Mouse (Mus musculus) erythroblast, adult 5-6 weeks (primary cell): ENCODE results near the gene Ndufs7. TPM values are rescaled to one million over a fixed set of nuclear protein-coding genes. Genes with fewer than 3 reads are reported as not detected.

Experiments used
- ATAC-seq: replicated peaks from 2 replicates; pipeline ENCODE4 v1.8.0; 2016; ENCODE audit warnings: moderate number of reproducible peaks, mild to moderate bottlenecking, moderate TSS enrichment, inconsistent platforms; ENCODE audit not compliant: poor library complexity, low FRiP score, severe bottlenecking
- total RNA-seq, 2 experiments: library from RNA; stranded (forward) in 1 of 2; stranded (reverse) in 1 of 2; fragments of 150-400 nt in 1 of 2; fragments of 200-764, 138-1000 nt in 1 of 2; gene quantifications; 2 replicates each; pipeline versions ENCODE4 v1.2.3 to v1.2.4; 2015 to 2017; ENCODE audit warnings: low replicate concordance in 2 of 2

Gene Ndufs7
- total RNA-seq, 2 experiments from 2014 or later = 14.2 to 25.7 TPM

DNA sequence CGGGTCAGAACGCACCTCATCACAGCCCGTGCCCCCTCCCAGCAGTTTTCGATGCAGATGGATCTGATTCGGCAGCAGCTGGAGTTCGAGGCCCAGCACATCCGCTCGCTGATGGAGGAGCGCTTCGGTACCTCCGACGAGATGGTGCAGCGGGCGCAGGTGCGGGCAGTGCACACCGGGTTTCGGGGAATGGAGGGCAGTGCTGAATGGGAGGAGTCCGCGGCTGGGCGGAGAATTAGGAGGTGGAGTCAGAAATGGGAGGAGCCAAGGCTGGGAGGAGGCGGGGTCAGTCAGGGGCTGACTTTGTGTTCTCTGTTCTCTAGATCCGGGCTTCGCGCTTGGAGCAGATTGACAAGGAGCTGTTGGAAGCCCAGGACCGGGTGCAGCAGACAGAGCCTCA, 55.9 kb downstream of the Ndufs7 start:
- ATAC-seq = peak; percentile 63

Other genes starting within 250 kb of the Ndufs7 start
- gene Arhgap45, start 232.5 kb upstream of the Ndufs7 start, total RNA-seq (2015; ENCODE audit: low replicate concordance) = 23.1 and 31.6 TPM in 2 replicates
- 28.6 and 35.8 TPM in 2 replicates for gene Arhgap45, start 232.5 kb upstream of the Ndufs7 start, total RNA-seq (2017; ENCODE audit: low replicate concordance)
- gene Polr2e, start 209.3 kb upstream of the Ndufs7 start, total RNA-seq (2015; ENCODE audit: low replicate concordance) = 23.6 and 33.4 TPM in 2 replicates
- 4.5 and 9.9 TPM in 2 replicates for gene Polr2e, start 209.3 kb upstream of the Ndufs7 start, total RNA-seq (2017; ENCODE audit: low replicate concordance)
- gene Gpx4, start 202.0 kb upstream of the Ndufs7 start, total RNA-seq (2015; ENCODE audit: low replicate concordance) = 108 and 169 TPM in 2 replicates
- 96.3 and 123 TPM in 2 replicates for gene Gpx4, start 202.0 kb upstream of the Ndufs7 start, total RNA-seq (2017; ENCODE audit: low replicate concordance)
- gene Sbno2, start 143.6 kb upstream of the Ndufs7 start, total RNA-seq (2015; ENCODE audit: low replicate concordance) = 9.2 and 12.5 TPM in 2 replicates
- 17.1 and 20.9 TPM in 2 replicates for gene Sbno2, start 143.6 kb upstream of the Ndufs7 start, total RNA-seq (2017; ENCODE audit: low replicate concordance)
- gene Stk11, start 133.3 kb upstream of the Ndufs7 start, total RNA-seq (2015; ENCODE audit: low replicate concordance) = 47.7 and 60.0 TPM in 2 replicates
- 152 and 195 TPM in 2 replicates for gene Stk11, start 133.3 kb upstream of the Ndufs7 start, total RNA-seq (2017; ENCODE audit: low replicate concordance)
- gene Atp5d, start 110.5 kb upstream of the Ndufs7 start, total RNA-seq (2015; ENCODE audit: low replicate concordance) = 43.3 and 48.8 TPM in 2 replicates
- gene Atp5d, start 110.5 kb upstream of the Ndufs7 start, total RNA-seq (2017; ENCODE audit: low replicate concordance) = 12.1 and 17.3 TPM in 2 replicates
- not detected in 2 replicates for gene Cbarp, start 108.3 kb upstream of the Ndufs7 start, total RNA-seq (2015; ENCODE audit: low replicate concordance)
- not detected in 2 replicates for gene Cbarp, start 108.3 kb upstream of the Ndufs7 start, total RNA-seq (2017; ENCODE audit: low replicate concordance)
- 5.0 and 7.7 TPM in 2 replicates for gene Midn, start 100.8 kb upstream of the Ndufs7 start, total RNA-seq (2015; ENCODE audit: low replicate concordance)
- gene Midn, start 100.8 kb upstream of the Ndufs7 start, total RNA-seq (2017; ENCODE audit: low replicate concordance) = 3.9 and 7.4 TPM in 2 replicates
- gene Cirbp, start 83.1 kb upstream of the Ndufs7 start, total RNA-seq (2015; ENCODE audit: low replicate concordance) = 3.6 and 3.7 TPM in 2 replicates
- gene Cirbp, start 83.1 kb upstream of the Ndufs7 start, total RNA-seq (2017; ENCODE audit: low replicate concordance) = 14.6 and 16.3 TPM in 2 replicates
- gene 1600002K03Rik, start 76.2 kb upstream of the Ndufs7 start, total RNA-seq (2015; ENCODE audit: low replicate concordance) = 7.5 TPM in 1 of 2 replicates, not detected in the other
- 5.9 TPM in 1 of 2 replicates, not detected in the other for gene 1600002K03Rik, start 76.2 kb upstream of the Ndufs7 start, total RNA-seq (2017; ENCODE audit: low replicate concordance)
- not detected in 2 replicates for gene Efna2, start 69.6 kb upstream of the Ndufs7 start, total RNA-seq (2015; ENCODE audit: low replicate concordance)
- not detected in 2 replicates for gene Efna2, start 69.6 kb upstream of the Ndufs7 start, total RNA-seq (2017; ENCODE audit: low replicate concordance)
- 1.3 and 4.4 TPM in 2 replicates for gene Mum1, start 22.7 kb upstream of the Ndufs7 start, total RNA-seq (2015; ENCODE audit: low replicate concordance)
- 14.7 and 24.0 TPM in 2 replicates for gene Mum1, start 22.7 kb upstream of the Ndufs7 start, total RNA-seq (2017; ENCODE audit: low replicate concordance)
- not detected in 2 replicates for gene Gamt, start 11.9 kb downstream of the Ndufs7 start, total RNA-seq (2015; ENCODE audit: low replicate concordance)
- 0.77 TPM in 1 of 2 replicates, not detected in the other for gene Gamt, start 11.9 kb downstream of the Ndufs7 start, total RNA-seq (2017; ENCODE audit: low replicate concordance)
- gene Dazap1, start 12.4 kb downstream of the Ndufs7 start, total RNA-seq (2015; ENCODE audit: low replicate concordance) = 13.8 and 17.1 TPM in 2 replicates
- 29.8 and 35.3 TPM in 2 replicates for gene Dazap1, start 12.4 kb downstream of the Ndufs7 start, total RNA-seq (2017; ENCODE audit: low replicate concordance)
- 509 and 541 TPM in 2 replicates for gene Rps15, start 43.3 kb downstream of the Ndufs7 start, total RNA-seq (2015; ENCODE audit: low replicate concordance)
- gene Rps15, start 43.3 kb downstream of the Ndufs7 start, total RNA-seq (2017; ENCODE audit: low replicate concordance) = 422 and 457 TPM in 2 replicates
- not detected in 2 replicates for gene Apc2, start 46.9 kb downstream of the Ndufs7 start, total RNA-seq (2015; ENCODE audit: low replicate concordance)
- gene Apc2, start 46.9 kb downstream of the Ndufs7 start, total RNA-seq (2017; ENCODE audit: low replicate concordance) = 0.09 and 0.14 TPM in 2 replicates
- 6.1 and 12.7 TPM in 2 replicates for gene 2310011J03Rik, start 71.4 kb downstream of the Ndufs7 start, total RNA-seq (2015; ENCODE audit: low replicate concordance)
- gene 2310011J03Rik, start 71.4 kb downstream of the Ndufs7 start, total RNA-seq (2017; ENCODE audit: low replicate concordance) = 3.5 and 3.7 TPM in 2 replicates
- gene Pcsk4, start 80.4 kb downstream of the Ndufs7 start, total RNA-seq (2015; ENCODE audit: low replicate concordance) = 1.0 TPM in 1 of 2 replicates, not detected in the other
- gene Pcsk4, start 80.4 kb downstream of the Ndufs7 start, total RNA-seq (2017; ENCODE audit: low replicate concordance) = not detected in 2 replicates
- gene Reep6, start 80.8 kb downstream of the Ndufs7 start, total RNA-seq (2015; ENCODE audit: low replicate concordance) = 1.7 and 6.0 TPM in 2 replicates
- 2.0 and 4.5 TPM in 2 replicates for gene Reep6, start 80.8 kb downstream of the Ndufs7 start, total RNA-seq (2017; ENCODE audit: low replicate concordance)
- 0.21 and 0.77 TPM in 2 replicates for gene Adamtsl5, start 99.3 kb downstream of the Ndufs7 start, total RNA-seq (2015; ENCODE audit: low replicate concordance)
- gene Adamtsl5, start 99.3 kb downstream of the Ndufs7 start, total RNA-seq (2017; ENCODE audit: low replicate concordance) = 0.17 TPM in 1 of 2 replicates, not detected in the other
- gene Plk5, start 107.3 kb downstream of the Ndufs7 start, total RNA-seq (2015; ENCODE audit: low replicate concordance) = not detected in 2 replicates
- not detected in 2 replicates for gene Plk5, start 107.3 kb downstream of the Ndufs7 start, total RNA-seq (2017; ENCODE audit: low replicate concordance)
- gene Mex3d, start 138.5 kb downstream of the Ndufs7 start, total RNA-seq (2015; ENCODE audit: low replicate concordance) = 1.5 TPM in 1 of 2 replicates, not detected in the other
- gene Mex3d, start 138.5 kb downstream of the Ndufs7 start, total RNA-seq (2017; ENCODE audit: low replicate concordance) = 0.51 and 0.70 TPM in 2 replicates
- gene Mbd3, start 150.4 kb downstream of the Ndufs7 start, total RNA-seq (2015; ENCODE audit: low replicate concordance) = 11.9 and 38.4 TPM in 2 replicates
- gene Mbd3, start 150.4 kb downstream of the Ndufs7 start, total RNA-seq (2017; ENCODE audit: low replicate concordance) = 10.5 and 21.3 TPM in 2 replicates
- gene Uqcr11, start 157.7 kb downstream of the Ndufs7 start, total RNA-seq (2015; ENCODE audit: low replicate concordance) = 38.2 and 42.4 TPM in 2 replicates
- 56.0 and 60.8 TPM in 2 replicates for gene Uqcr11, start 157.7 kb downstream of the Ndufs7 start, total RNA-seq (2017; ENCODE audit: low replicate concordance)
- gene Tcf3, start 184.5 kb downstream of the Ndufs7 start, total RNA-seq (2015; ENCODE audit: low replicate concordance) = 30.7 and 31.1 TPM in 2 replicates
- gene Tcf3, start 184.5 kb downstream of the Ndufs7 start, total RNA-seq (2017; ENCODE audit: low replicate concordance) = 27.9 and 39.6 TPM in 2 replicates
- gene Onecut3, start 245.7 kb downstream of the Ndufs7 start, total RNA-seq (2015; ENCODE audit: low replicate concordance) = not detected in 2 replicates
- gene Onecut3, start 245.7 kb downstream of the Ndufs7 start, total RNA-seq (2017; ENCODE audit: low replicate concordance) = not detected in 2 replicates